Mouse (Mus musculus): Measurements from ENCODE around the gene Fbxo17. TPM values are rescaled to one million over a fixed set of nuclear protein-coding genes. Genes with fewer than 3 reads are reported as not detected.
"Not testable (repeated sequence)": the region's sequence is repeated elsewhere in the genome, so short reads cannot be mapped to it uniquely, and the experiment has no call there.

The Fbxo17 gene
- total RNA-seq (2017) = 2.1 and 4.1 TPM in 2 replicates

- ATAC-seq (replicated peaks; ENCODE audit: low read depth, poor library complexity, severe bottlenecking) = peak; percentile 83
These were observed at the start of gene Fbxo17 for GRCm38 (mm10) chr7:28716590-28717281. TSS of gene Fbxo17 (plus strand) at chr7:28716804.

- ATAC-seq (replicated peaks; ENCODE audit: low read depth, poor library complexity, severe bottlenecking) = peak; percentile 90
These were observed 45.4 kb upstream of the Fbxo17 start for GRCm38 (mm10) chr7:28671172-28671571.

- ATAC-seq (replicated peaks; ENCODE audit: low read depth, poor library complexity, severe bottlenecking) = no peak
These were observed 44.3 kb upstream of the Fbxo17 start for GRCm38 (mm10) chr7:28672276-28672675.

GRCm38 (mm10) chr7:28672786-28673185 lies 43.8 kb upstream of the Fbxo17 start:
- not testable (repeated sequence) for ATAC-seq (replicated peaks; ENCODE audit: low read depth, poor library complexity, severe bottlenecking)

GRCm38 (mm10) chr7:28674994-28675393 lies 41.6 kb upstream of the Fbxo17 start:
- no peak for ATAC-seq (replicated peaks; ENCODE audit: low read depth, poor library complexity, severe bottlenecking)

- ATAC-seq (replicated peaks; ENCODE audit: low read depth, poor library complexity, severe bottlenecking) = no peak
These were observed 40.9 kb upstream of the Fbxo17 start for GRCm38 (mm10) chr7:28675746-28676145.

- ATAC-seq (replicated peaks; ENCODE audit: low read depth, poor library complexity, severe bottlenecking) = no peak
These were observed 39.6 kb upstream of the Fbxo17 start for GRCm38 (mm10) chr7:28676811-28677541.

GRCm38 (mm10) chr7:28677624-28678023 lies 39.0 kb upstream of the Fbxo17 start:
- no peak for ATAC-seq (replicated peaks; ENCODE audit: low read depth, poor library complexity, severe bottlenecking)

- ATAC-seq (replicated peaks; ENCODE audit: low read depth, poor library complexity, severe bottlenecking) = no peak
These were observed 25.5 kb upstream of the Fbxo17 start for GRCm38 (mm10) chr7:28691075-28691474.

- no peak for ATAC-seq (replicated peaks; ENCODE audit: low read depth, poor library complexity, severe bottlenecking)
These were observed 23.9 kb upstream of the Fbxo17 start, which contains the start of gene Fbxo27 for GRCm38 (mm10) chr7:28692545-28693320. TSS of gene Fbxo27 (plus strand) at chr7:28692849.

- peak; percentile 77 for ATAC-seq (replicated peaks; ENCODE audit: low read depth, poor library complexity, severe bottlenecking)
These were observed 23.2 kb upstream of the Fbxo17 start for GRCm38 (mm10) chr7:28693321-28693966.

- ATAC-seq (replicated peaks; ENCODE audit: low read depth, poor library complexity, severe bottlenecking) = no peak
These were observed 22.2 kb upstream of the Fbxo17 start for GRCm38 (mm10) chr7:28694423-28694822.

- ATAC-seq (replicated peaks; ENCODE audit: low read depth, poor library complexity, severe bottlenecking) = peak; percentile 43; the same call in 1 of the 2 replicates
These were observed 21.6 kb upstream of the Fbxo17 start for GRCm38 (mm10) chr7:28694966-28695511.

- ATAC-seq (replicated peaks; ENCODE audit: low read depth, poor library complexity, severe bottlenecking) = no peak
These were observed 19.3 kb upstream of the Fbxo17 start for GRCm38 (mm10) chr7:28697277-28697676.

- ATAC-seq (replicated peaks; ENCODE audit: low read depth, poor library complexity, severe bottlenecking) = no peak
These were observed 16.3 kb upstream of the Fbxo17 start for GRCm38 (mm10) chr7:28700269-28700668.

GRCm38 (mm10) chr7:28701306-28701705 lies 15.3 kb upstream of the Fbxo17 start:
- not testable (repeated sequence) for ATAC-seq (replicated peaks; ENCODE audit: low read depth, poor library complexity, severe bottlenecking)

- peak; percentile 58 for ATAC-seq (replicated peaks; ENCODE audit: low read depth, poor library complexity, severe bottlenecking)
These were observed 13.9 kb upstream of the Fbxo17 start for GRCm38 (mm10) chr7:28702601-28703143.

- 0 out of 2 replicates have a peak, but pooled peaks have one; percentile 22 for ATAC-seq (replicated peaks; ENCODE audit: low read depth, poor library complexity, severe bottlenecking)
These were observed 7.2 kb upstream of the Fbxo17 start for GRCm38 (mm10) chr7:28709454-28709853.

GRCm38 (mm10) chr7:28710962-28711361 lies 5.6 kb upstream of the Fbxo17 start:
- ATAC-seq (replicated peaks; ENCODE audit: low read depth, poor library complexity, severe bottlenecking) = no peak
